Mouse (Mus musculus) liver, embryonic 13.5 days (tissue): ENCODE measurements at regions not wholly inside any gene's neighbourhood (a gene's known extent, or its start where the extent isn't known, plus 50 kb on each side); places are given as distances from the start of the nearest gene placed in this dataset.

Experiments used
- ATAC-seq: fragments of 200-750 bp; cut with Nextera tagmentation; 2 replicates; pipeline ENCODE4 v1.8.0; 2017; ENCODE audit warnings: low read depth, mild to moderate bottlenecking, moderate number of reproducible peaks, moderate library complexity
- DNase-seq: peaks from one replicate; pipeline ENCODE4 v3.0.0; 2022
- H3K27ac ChIP-seq: fragments of 300-500 bp; sonication (generic); 2 replicates; pipeline ENCODE4 v1.5.1; 2015; ENCODE audit warnings: moderate library complexity, mild to moderate bottlenecking, inconsistent platforms
- H3K27me3 ChIP-seq: fragments of 300-500 bp; sonication (generic); 2 replicates; pipeline ENCODE4 v1.6.1; 2015; ENCODE audit warnings: mild to moderate bottlenecking, inconsistent platforms
- H3K36me3 ChIP-seq: fragments of 300-500 bp; sonication (generic); 2 replicates; pipeline ENCODE4 v1.6.1; 2015; ENCODE audit warnings: mild to moderate bottlenecking, inconsistent platforms
- H3K4me1 ChIP-seq: fragments of 300-500 bp; sonication (generic); replicated peaks from 2 replicates; pipeline ENCODE4 v1.6.1; 2015; ENCODE audit warnings: inconsistent platforms
- H3K4me2 ChIP-seq: fragments of 300-500 bp; sonication (generic); 2 replicates; pipeline ENCODE4 v1.6.1; 2015; ENCODE audit warnings: inconsistent platforms, mild to moderate bottlenecking, moderate library complexity
- H3K4me3 ChIP-seq: fragments of 300-500 bp; sonication (generic); replicated peaks from 2 replicates; pipeline ENCODE4 v1.5.1; 2015; ENCODE audit warnings: mild to moderate bottlenecking, inconsistent platforms
- H3K9ac ChIP-seq: fragments of 300-500 bp; sonication (generic); 2 replicates; pipeline ENCODE4 v1.6.1; 2015; ENCODE audit warnings: mild to moderate bottlenecking, inconsistent platforms
- H3K9me3 ChIP-seq: fragments of 300-500 bp; sonication (generic); replicated peaks from 2 replicates; pipeline ENCODE4 v1.6.1; 2016; ENCODE audit warnings: inconsistent platforms
- WGBS: fragments of 180-500 bp; shearing (Covaris S2); methylation state at CpG from one replicate; pipeline ENCODE4 v1.1.7; 2015; ENCODE audit not compliant: insufficient replicate concordance; 5-methylcytosine and 5-hydroxymethylcytosine counted together

- DNase-seq: no peak
- no peak overlapping the region for H3K27ac ChIP-seq
Observed at GRCm38 (mm10) chr2:11853210-11853973, 75.7 kb downstream of the Ankrd16 start.

GRCm38 (mm10) chr2:11869983-11870382 is 92.3 kb downstream of the Ankrd16 start:
- ATAC-seq (no peak), DNase-seq (no peak)

More at GRCm38 (mm10) chr2:11853210-11853973, 75.7 kb downstream of the Ankrd16 start:
- Histone ChIP-seq H3K27me3 (no peaks in the 10 kb centered on the region), H3K36me3 (no peaks in the 10 kb centered on the region), H3K4me1 (no peaks in the 10 kb centered on the region), H3K9me3 (no peaks in the 10 kb centered on the region), H3K4me2 (no peak overlapping the region), H3K4me3 (no peak overlapping the region), H3K9ac (no peak overlapping the region)
- 0 out of 2 replicates have a peak, but pooled peaks have one; percentile 41 for ATAC-seq
- WGBS: 34% methylated on average over 2 of the region's 2 CpGs

GRCm38 (mm10) chr2:11880005-11880404 is 102.3 kb downstream of the Ankrd16 start:
- WGBS: 15% methylated on average over 1 of the region's 1 CpGs
- Histone ChIP-seq H3K4me3 (no peak overlapping the region), H3K4me1 (no peaks in the 10 kb centered on the region), H3K27ac (no peak overlapping the region), H3K9me3 (no peaks in the 10 kb centered on the region), H3K4me2 (no peak overlapping the region), H3K9ac (no peak overlapping the region), H3K36me3 (no peaks in the 10 kb centered on the region), H3K27me3 (no peaks in the 10 kb centered on the region)
- no peak for DNase-seq
- ATAC-seq: no peak

More at GRCm38 (mm10) chr2:11869983-11870382, 92.3 kb downstream of the Ankrd16 start:
- Histone ChIP-seq H3K36me3 (no peaks in the 10 kb centered on the region), H3K27ac (no peak overlapping the region), H3K9me3 (no peaks in the 10 kb centered on the region), H3K4me3 (no peak overlapping the region), H3K4me2 (no peak overlapping the region), H3K9ac (no peak overlapping the region), H3K27me3 (no peaks in the 10 kb centered on the region), H3K4me1 (no peaks in the 10 kb centered on the region)
- WGBS: 28% methylated on average over 2 of the region's 2 CpGs

GRCm38 (mm10) chr2:11894792-11895568 is 117.3 kb downstream of the Ankrd16 start:
- H3K27ac ChIP-seq: no peak overlapping the region
- H3K4me1 ChIP-seq: no peaks in the 10 kb centered on the region
- H3K27me3 ChIP-seq: no peaks in the 10 kb centered on the region
- H3K9me3 ChIP-seq: no peaks in the 10 kb centered on the region
- DNase-seq: no peak
- H3K4me3 ChIP-seq: no peak overlapping the region
- ATAC-seq: no peak
- H3K4me2 ChIP-seq: no peak overlapping the region
- 36% methylated on average over 7 of the region's 7 CpGs for WGBS
- H3K36me3 ChIP-seq: no peaks in the 10 kb centered on the region
- H3K9ac ChIP-seq: no peak overlapping the region

- no peak for ATAC-seq
- WGBS: 66% methylated on average over 11 of the region's 11 CpGs
- H3K4me1 ChIP-seq: no peaks in the 10 kb centered on the region
- H3K27ac ChIP-seq: no peak overlapping the region
- H3K9ac ChIP-seq: no peak overlapping the region
- H3K4me3 ChIP-seq: no peak overlapping the region
- H3K4me2 ChIP-seq: no peak overlapping the region
- H3K36me3 ChIP-seq: no peaks in the 10 kb centered on the region
- H3K27me3 ChIP-seq: no peaks in the 10 kb centered on the region
- no peak for DNase-seq
- no peaks in the 10 kb centered on the region for H3K9me3 ChIP-seq
Observed at GRCm38 (mm10) chr2:11899698-11900660, 122.3 kb downstream of the Ankrd16 start.

- Histone ChIP-seq H3K9ac (no peak overlapping the region), H3K9me3 (no peaks in the 10 kb centered on the region), H3K27ac (no peak overlapping the region; the same call in 1 of the 2 replicates), H3K4me3 (no peak overlapping the region), H3K27me3 (no peaks in the 10 kb centered on the region), H3K36me3 (no peaks in the 10 kb centered on the region), H3K4me1 (peaks cover 7% of the 10 kb centered on the region), H3K4me2 (no peak overlapping the region)
- DNase-seq (peak; percentile 53), ATAC-seq (peak; percentile 96)
- 40% methylated on average over 1 of the region's 1 CpGs for WGBS
Observed at GRCm38 (mm10) chr2:11914782-11915181, 137.1 kb downstream of the Ankrd16 start.

- no peak for DNase-seq
- no peak overlapping the region for H3K9ac ChIP-seq
- ATAC-seq: no peak
- H3K4me1 ChIP-seq: peaks cover 7% of the 10 kb centered on the region
- H3K4me2 ChIP-seq: no peak overlapping the region
- no peaks in the 10 kb centered on the region for H3K27me3 ChIP-seq
- H3K9me3 ChIP-seq: no peaks in the 10 kb centered on the region
- no peak overlapping the region for H3K4me3 ChIP-seq
- H3K36me3 ChIP-seq: no peaks in the 10 kb centered on the region
- H3K27ac ChIP-seq: no peak overlapping the region
Observed at GRCm38 (mm10) chr2:11917373-11917772, 139.7 kb downstream of the Ankrd16 start.

GRCm38 (mm10) chr2:11918070-11918469 is 140.4 kb downstream of the Ankrd16 start:
- DNase-seq: no peak
- H3K27me3 ChIP-seq: no peaks in the 10 kb centered on the region
- no peak overlapping the region for H3K4me3 ChIP-seq
- WGBS: 71% methylated on average over 5 of the region's 5 CpGs
- no peaks in the 10 kb centered on the region for H3K36me3 ChIP-seq
- no peak overlapping the region for H3K4me2 ChIP-seq
- H3K4me1 ChIP-seq: peaks cover 7% of the 10 kb centered on the region
- ATAC-seq: no peak
- no peak overlapping the region for H3K27ac ChIP-seq
- no peak overlapping the region for H3K9ac ChIP-seq
- no peaks in the 10 kb centered on the region for H3K9me3 ChIP-seq

GRCm38 (mm10) chr2:11960777-11961176 is 183.1 kb downstream of the Ankrd16 start:
- Histone ChIP-seq H3K9me3 (no peaks in the 10 kb centered on the region), H3K4me3 (no peak overlapping the region), H3K4me1 (no peaks in the 10 kb centered on the region), H3K36me3 (no peaks in the 10 kb centered on the region), H3K27me3 (no peaks in the 10 kb centered on the region), H3K4me2 (no peak overlapping the region), H3K27ac (no peak overlapping the region), H3K9ac (no peak overlapping the region)
- ATAC-seq (no peak), DNase-seq (no peak)
- WGBS: 57% methylated on average over 3 of the region's 3 CpGs

- DNase-seq: no peak
- H3K36me3 ChIP-seq: no peaks in the 10 kb centered on the region
- no peak overlapping the region for H3K4me3 ChIP-seq
- no peaks in the 10 kb centered on the region for H3K9me3 ChIP-seq
- H3K27me3 ChIP-seq: no peaks in the 10 kb centered on the region
- no peaks in the 10 kb centered on the region for H3K4me1 ChIP-seq
- no peak overlapping the region for H3K4me2 ChIP-seq
- H3K27ac ChIP-seq: no peak overlapping the region
- no peak for ATAC-seq
- WGBS: 54% methylated on average over 3 of the region's 3 CpGs
- no peak overlapping the region for H3K9ac ChIP-seq
Observed at GRCm38 (mm10) chr2:11965374-11965773, 187.7 kb downstream of the Ankrd16 start.

- Histone ChIP-seq H3K4me1 (no peaks in the 10 kb centered on the region), H3K9me3 (no peaks in the 10 kb centered on the region), H3K36me3 (no peaks in the 10 kb centered on the region), H3K4me2 (no peak overlapping the region), H3K27ac (no peak overlapping the region), H3K27me3 (no peaks in the 10 kb centered on the region), H3K4me3 (no peak overlapping the region), H3K9ac (no peak overlapping the region)
- ATAC-seq (no peak), DNase-seq (no peak)
- WGBS: 44% methylated on average over 2 of the region's 2 CpGs
Observed at GRCm38 (mm10) chr2:11967001-11967400, 189.3 kb downstream of the Ankrd16 start.
